Mouse (Mus musculus) lung, adult 2 months (tissue): Measurements from ENCODE around the gene Cpne7. TPM values are rescaled to one million over a fixed set of nuclear protein-coding genes. Genes with fewer than 3 reads are reported as not detected.

Source experiments
- DNase-seq: peaks from one replicate; pipeline ENCODE4 v3.0.0; 2022
- H3K4me1 ChIP-seq: fragments of 200-500 bp; 2 replicates; pipeline ENCODE4 v1.6.1; 2011; ENCODE audit warnings: low read length; ENCODE audit not compliant: control insufficient read depth, insufficient read depth
- H3K4me3 ChIP-seq: fragments of 200-500 bp; replicated peaks from 2 replicates; pipeline ENCODE3; 2011; ENCODE audit warnings: low read depth, mild to moderate bottlenecking, control low read depth, low read length; ENCODE audit errors: extremely low read depth
- CTCF ChIP-seq: fragments of 200-500 bp; IDR thresholded peaks from 2 replicates; pipeline ENCODE4 v1.5.1; 2011; ENCODE audit warnings: mild to moderate bottlenecking, low read length, control low read depth; ENCODE audit not compliant: insufficient read depth
- POLR2A ChIP-seq: fragments of 200-500 bp; IDR thresholded peaks from 2 replicates; pipeline ENCODE4 v1.6.1; 2011; ENCODE audit warnings: low read depth, mild to moderate bottlenecking, control low read depth, low read length, borderline replicate concordance; ENCODE audit errors: extremely low read depth
- WGBS: fragments of 180-500 bp; shearing (Covaris S2); methylation state at CpG from one replicate; pipeline ENCODE4 v1.1.7; 2018; 5-methylcytosine and 5-hydroxymethylcytosine counted together
- polyA plus RNA-seq: library from polyadenylated mRNA; depleted of rRNA; stranded (reverse); fragments of >200 nt; gene quantifications from 2 replicates; pipeline ENCODE4 v1.2.3, GENCODE M21; 2012; rRNA removed

Cpne7 gene
- polyA plus RNA-seq, 1 experiment = 1.3 TPM

DNA sequence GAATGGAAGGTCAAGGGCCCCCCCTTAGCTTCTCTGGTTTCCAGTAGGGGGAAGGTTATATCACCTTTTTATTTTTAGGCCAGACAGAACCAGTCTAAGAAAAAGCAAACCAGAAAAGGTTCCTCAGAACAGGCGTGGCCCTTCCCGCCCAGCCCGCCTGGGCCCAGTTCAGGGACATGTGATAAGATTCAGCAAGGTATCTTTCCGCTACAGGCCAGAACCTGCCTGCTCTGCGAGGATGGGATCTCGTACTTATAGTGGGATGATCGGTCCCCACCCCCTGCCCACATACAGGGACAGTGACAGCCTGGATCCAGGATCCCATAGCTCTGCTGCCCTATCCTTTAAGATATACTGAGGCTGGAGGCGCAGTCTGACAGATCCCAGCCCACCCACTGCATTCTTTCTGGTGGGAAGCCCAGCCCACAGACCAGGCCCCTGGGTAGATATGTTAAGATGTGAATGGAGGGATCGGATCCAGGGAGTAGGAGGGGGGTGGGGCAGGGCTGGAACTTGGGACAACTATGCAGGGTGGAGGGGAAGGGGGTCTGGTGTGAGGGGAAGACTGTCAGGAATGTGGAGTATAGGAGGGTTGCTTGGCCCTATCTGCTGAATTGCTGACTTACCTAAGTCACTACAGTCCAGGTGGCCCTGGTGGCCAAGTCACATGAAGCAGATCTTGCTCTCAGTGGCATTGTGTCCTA, 39.0 kb downstream of the Cpne7 start:
- Histone ChIP-seq H3K4me1 (no peaks in the 10 kb centered on the region; the same call in 1 of the 2 replicates), H3K4me3 (no peak overlapping the region)
- DNase-seq = no peak
- WGBS = 87% methylated on average over 9 of the region's 9 CpGs
- TF ChIP-seq CTCF (no peak), POLR2A (no peak)

DNA sequence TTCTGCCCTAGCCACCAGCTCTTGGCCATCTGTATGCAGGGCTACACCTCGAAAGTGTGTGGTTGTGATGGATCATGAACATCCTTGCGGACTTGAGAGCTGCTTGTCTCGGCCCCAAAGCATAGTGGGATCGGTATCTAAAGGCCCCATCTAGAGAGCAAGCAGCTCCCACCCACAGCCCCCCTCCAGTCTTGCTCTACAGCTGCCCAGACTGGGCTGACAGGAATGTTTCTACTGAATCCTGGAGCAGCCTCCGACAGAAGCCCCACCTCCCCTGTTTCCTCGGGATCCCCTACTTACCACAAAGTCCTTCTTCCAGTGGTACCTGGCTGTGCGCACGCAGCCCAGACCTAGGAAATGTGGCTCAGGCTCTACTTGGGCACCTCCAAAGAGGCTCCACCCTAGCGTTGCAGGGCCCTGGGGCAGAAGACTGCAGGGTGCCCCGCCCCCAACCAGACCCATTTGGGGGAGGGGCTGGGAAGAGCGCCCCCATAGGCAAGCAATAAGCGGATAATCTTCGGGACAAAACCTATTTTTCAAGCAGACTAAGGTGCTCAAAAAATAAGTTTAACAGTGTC, 40.8 kb downstream of the Cpne7 start, which contains the start of gene Sult5a1:
Sult5a1 (minus strand) TSS at position 428 of the 578 bp plus-strand sequence.
- WGBS = 29% methylated on average over 13 of the region's 13 CpGs
- DNase-seq = no peak
- H3K4me3 ChIP-seq = peak within 1 kb of the TSS; percentile 44
- H3K4me1 ChIP-seq = no peaks in the 10 kb centered on the region; the same call in 1 of the 2 replicates
- TF ChIP-seq POLR2A (no peak), CTCF (no peak)

DNA sequence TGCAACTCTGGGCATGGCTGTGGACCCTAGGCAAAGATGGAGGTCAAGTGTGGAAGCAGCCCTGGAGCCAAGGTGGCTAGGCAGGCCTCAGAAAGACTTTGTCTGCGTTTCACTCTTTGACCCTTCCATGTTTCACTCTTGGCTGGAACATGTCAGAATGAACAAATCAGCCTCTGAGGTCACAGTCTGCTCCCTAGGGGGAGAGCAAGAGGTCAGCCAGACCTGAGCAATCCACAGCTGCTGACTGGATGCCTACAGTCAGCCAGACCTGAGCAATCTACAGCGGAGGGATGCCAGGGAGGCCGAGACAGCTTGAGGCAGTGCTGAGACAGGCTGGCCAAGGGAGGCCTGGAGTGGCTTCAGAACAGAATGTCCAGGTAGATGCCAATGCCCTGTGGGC, 64.2 kb downstream of the Cpne7 start:
- DNase-seq = no peak
- H3K4me3 ChIP-seq = no peak overlapping the region
- no peaks in the 10 kb centered on the region for H3K4me1 ChIP-seq
- no peak for TF ChIP-seq POLR2A
- TF ChIP-seq CTCF = no peak
- WGBS = 51% methylated on average over 3 of the region's 3 CpGs

Other genes starting within 250 kb of the Cpne7 start
- 48.7 and 67.5 TPM in 2 replicates for gene Ankrd11, start 75.1 kb upstream of the Cpne7 start, polyA plus RNA-seq
- 71.1 and 85.5 TPM in 2 replicates for gene Spg7, start 54.4 kb upstream of the Cpne7 start, polyA plus RNA-seq
- gene Rpl13, start 15.0 kb upstream of the Cpne7 start, polyA plus RNA-seq = 1,500 and 2,209 TPM in 2 replicates
- 35.3 and 45.2 TPM in 2 replicates for gene Sult5a1, start 40.9 kb downstream of the Cpne7 start, polyA plus RNA-seq
- gene Dpep1, start 68.9 kb downstream of the Cpne7 start, polyA plus RNA-seq = 210 and 267 TPM in 2 replicates
- 73.2 and 99.8 TPM in 2 replicates for gene Chmp1a, start 95.4 kb downstream of the Cpne7 start, polyA plus RNA-seq
- 2.8 and 3.1 TPM in 2 replicates for gene Spata33, start 95.5 kb downstream of the Cpne7 start, polyA plus RNA-seq
- gene Cdk10, start 107.5 kb downstream of the Cpne7 start, polyA plus RNA-seq = 48.5 and 60.3 TPM in 2 replicates
- 8.3 and 9.6 TPM in 2 replicates for gene Spata2l, start 118.9 kb downstream of the Cpne7 start, polyA plus RNA-seq
- 34.1 and 37.8 TPM in 2 replicates for gene Zfp276, start 136.8 kb downstream of the Cpne7 start, polyA plus RNA-seq
- gene Vps9d1, start 137.0 kb downstream of the Cpne7 start, polyA plus RNA-seq = 83.9 and 94.4 TPM in 2 replicates
- gene Fanca, start 201.2 kb downstream of the Cpne7 start, polyA plus RNA-seq = 17.8 and 21.8 TPM in 2 replicates
- 5.2 TPM in 2 replicates for gene Spire2, start 215.3 kb downstream of the Cpne7 start, polyA plus RNA-seq